Mouse (Mus musculus) T-helper 17 cell (primary cell): ENCODE measurements around the gene Grb14.

Experiments used
- in situ Hi-C, 2 experiments: fragments of 300-600 bp; cut with MboI, MseI; formaldehyde crosslinking; loops; 1 replicate in 1 of 2; 2 replicates in 1 of 2; pipeline ENCODE4 v1.15.1; 2025; ENCODE audit warnings: high pct_unique_total_duplicates in 2 of 2

Grb14 gene

DNA sequence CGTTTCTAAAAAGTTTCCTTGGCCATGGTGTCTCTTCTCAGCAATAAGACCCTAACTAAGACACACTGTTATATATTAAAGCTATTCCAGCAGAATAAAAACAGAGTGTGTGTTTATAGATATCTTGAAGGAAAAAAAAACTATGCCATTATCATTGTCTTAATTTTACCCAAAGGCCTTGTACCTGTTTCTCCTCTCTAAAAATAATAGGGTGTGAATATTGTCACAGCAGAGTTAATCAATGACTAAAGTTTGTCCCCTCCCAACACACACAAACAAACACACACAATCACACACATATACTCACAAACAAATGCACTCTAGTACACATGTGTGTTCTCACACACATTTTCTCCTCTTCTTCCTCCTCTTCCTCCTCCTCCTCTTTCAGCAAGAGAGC, at the start of gene Grb14:
TSS of gene Grb14 (minus strand) at position 101 of the 400 bp plus-strand sequence.
- in situ Hi-C loops: loop anchor here in 1 of 2 experiments (10.0 kb wide), 1 partner anchor 320 kb away; no protein-coding TSS in a partner anchor

DNA sequence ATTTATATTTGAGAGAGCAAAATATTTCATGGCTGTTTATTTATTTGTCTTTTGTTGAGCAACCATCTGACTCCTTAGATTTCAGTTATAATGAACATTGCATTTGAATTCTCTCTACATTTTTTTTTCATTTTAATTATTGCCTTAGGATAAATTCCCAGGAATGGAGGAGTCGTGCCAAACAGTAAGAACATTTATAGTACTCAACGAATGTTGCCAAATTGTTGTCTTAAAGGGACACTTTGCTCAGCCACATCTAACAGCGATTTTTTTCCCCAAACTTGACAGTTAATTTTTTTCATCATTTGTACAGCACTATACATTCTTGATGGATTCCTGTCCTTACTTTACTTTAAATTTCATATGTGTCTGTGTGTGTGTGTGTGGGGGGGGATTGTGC, 47.4 kb upstream of the Grb14 start:
- in situ Hi-C loops: no loop called here

DNA sequence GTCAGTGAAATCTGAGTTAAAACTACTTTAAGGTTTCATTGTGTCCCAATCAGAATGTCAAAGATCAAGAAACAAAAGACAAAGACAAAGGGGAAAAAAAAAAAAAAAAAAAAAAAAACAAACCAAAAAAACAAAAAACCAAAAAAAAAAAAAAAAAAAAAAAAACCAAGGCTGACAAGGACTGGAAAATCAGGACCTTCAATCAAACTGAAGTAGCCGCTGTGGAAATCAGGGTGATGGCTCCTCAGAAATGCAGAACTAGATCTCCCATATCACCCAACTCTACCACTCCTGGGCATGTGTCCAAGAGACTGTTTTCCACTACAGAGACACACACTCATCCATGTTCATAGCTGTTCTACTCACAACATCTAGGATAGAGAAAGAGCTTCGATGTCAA, 29.0 kb upstream of the Grb14 start:
- in situ Hi-C loops: no loop called here

DNA sequence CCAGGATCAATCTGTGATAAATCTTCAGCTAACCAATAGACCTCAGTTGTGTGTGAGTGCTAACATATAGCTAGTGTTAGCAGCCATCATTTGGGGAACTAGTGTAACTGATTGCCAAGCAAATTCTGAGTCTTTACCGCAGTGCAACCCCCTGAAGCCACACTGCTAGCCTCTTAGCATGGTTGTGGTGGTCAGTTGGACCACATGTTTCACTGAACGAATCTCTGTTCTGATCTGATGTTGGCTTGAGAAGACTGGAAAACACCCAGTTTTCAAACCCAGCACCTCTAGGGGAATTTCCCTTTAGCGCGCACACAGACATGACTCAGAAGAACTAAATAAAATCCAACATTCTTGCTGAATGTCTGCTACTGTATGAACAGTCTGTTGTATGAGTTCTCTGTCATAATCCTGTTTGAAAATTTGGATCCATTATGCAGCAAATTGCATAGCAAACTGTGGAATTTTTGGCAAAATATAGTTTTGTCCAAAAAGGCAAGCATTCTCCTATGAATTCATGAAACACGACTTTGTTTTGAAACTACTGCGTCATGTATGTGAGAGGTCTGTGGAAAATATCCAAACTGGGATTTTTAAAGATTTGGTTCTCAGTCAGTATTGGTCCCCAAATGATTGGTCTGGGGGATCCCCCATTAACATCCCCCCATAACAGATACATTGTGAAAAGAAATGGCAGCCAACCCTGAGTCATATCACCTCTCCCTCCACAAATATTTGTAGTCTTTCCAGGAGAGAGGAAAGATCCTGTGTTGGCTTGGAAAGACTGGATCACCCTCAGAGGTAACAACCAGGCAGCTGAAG, 27.6 kb upstream of the Grb14 start:
- in situ Hi-C loops: no loop called here

DNA sequence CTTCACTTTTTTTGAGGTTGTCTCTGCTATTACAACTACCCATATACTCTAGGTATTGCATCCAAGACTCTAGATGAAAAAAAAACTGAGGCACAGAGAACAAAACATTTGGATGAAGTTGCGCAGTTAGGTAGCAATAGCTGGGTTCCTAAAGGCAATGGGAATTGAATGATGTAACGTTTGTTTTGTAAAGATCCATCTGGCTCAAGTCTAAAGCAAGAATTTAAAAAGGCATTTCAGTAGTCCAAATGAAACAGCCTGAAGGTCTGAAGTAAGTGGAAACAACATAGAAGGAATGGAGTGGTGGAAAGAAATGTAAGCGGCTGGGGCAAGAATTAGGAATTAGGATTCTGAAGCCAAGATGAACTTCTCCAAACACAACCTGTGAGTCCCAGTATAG, 26.0 kb upstream of the Grb14 start:
- in situ Hi-C loops: no loop called here

DNA sequence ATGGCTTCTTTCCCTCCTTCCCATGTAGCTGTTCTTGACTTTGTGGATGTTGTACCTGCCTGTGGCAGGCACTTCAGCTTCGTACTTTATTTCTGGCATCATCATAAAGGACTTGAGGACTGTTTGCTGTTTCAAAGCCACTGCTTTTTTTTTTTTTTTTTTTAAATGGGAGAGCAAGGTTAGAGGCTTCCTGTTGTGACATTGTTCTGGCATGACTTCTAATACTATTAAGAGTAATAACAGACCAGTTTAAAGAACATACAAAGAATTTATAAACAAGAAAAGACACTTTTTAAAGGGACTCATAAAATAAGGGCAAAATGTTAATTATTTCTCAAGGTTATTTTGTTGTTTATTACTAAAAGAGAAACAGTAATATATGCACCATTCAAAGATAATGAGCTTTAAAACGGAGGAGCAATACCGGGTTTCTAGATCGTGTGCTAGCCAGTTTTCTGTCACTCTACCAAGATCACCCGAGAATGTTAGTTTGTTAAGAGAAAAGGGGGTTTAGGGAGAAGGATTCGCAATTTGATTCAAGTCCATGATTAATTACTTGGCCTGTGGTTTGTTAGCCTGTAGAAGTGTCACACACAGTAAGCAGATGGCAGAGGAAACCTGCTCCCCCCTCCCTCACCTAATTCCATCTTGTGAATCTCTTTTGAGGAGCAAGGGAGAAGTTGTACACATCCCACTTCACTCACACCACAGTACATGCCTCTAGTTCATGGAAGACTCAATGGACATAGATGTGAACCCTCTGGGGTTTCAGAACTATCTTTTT, 23.6 kb upstream of the Grb14 start:
- in situ Hi-C loops: no loop called here

DNA sequence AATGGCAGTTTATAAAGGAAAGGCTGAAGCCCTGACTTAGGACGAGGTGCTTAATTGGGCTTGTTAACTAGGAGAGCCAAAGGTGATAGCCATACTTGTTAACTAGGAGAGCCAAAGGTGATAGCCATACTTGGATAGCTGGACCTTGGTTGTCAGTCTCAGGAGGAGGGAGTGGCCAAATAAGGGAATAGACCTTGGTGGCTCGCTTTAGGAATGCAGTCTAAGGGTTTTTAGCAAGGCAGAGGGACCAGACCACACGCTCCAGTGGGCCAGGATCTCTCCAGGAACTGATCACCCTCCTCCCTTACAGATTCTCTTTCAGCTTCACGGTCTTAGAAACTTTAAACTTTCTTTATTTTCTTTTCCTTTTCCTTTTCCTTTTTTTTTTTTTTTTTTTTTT, 13.4 kb upstream of the Grb14 start:
- in situ Hi-C loops: no loop called here

DNA sequence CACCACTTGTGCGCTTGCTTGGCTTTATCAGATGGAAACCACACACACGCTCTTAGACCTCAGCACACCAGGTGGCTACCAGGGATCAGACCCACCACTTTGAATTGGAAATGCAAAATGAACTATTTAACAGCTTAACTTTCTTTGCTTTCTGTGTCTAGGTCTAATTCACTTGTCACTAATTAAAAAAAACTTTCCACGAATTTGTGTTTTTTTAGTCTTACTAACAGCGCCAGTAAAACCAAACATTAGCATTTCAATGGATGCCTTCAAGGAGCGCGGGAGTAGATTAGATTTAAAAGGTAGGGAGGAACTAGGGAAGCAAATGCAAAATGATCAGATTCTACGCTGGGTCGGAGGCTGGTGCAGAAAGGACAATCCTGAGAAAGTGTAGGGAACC, 12.8 kb upstream of the Grb14 start:
- in situ Hi-C loops: no loop called here

DNA sequence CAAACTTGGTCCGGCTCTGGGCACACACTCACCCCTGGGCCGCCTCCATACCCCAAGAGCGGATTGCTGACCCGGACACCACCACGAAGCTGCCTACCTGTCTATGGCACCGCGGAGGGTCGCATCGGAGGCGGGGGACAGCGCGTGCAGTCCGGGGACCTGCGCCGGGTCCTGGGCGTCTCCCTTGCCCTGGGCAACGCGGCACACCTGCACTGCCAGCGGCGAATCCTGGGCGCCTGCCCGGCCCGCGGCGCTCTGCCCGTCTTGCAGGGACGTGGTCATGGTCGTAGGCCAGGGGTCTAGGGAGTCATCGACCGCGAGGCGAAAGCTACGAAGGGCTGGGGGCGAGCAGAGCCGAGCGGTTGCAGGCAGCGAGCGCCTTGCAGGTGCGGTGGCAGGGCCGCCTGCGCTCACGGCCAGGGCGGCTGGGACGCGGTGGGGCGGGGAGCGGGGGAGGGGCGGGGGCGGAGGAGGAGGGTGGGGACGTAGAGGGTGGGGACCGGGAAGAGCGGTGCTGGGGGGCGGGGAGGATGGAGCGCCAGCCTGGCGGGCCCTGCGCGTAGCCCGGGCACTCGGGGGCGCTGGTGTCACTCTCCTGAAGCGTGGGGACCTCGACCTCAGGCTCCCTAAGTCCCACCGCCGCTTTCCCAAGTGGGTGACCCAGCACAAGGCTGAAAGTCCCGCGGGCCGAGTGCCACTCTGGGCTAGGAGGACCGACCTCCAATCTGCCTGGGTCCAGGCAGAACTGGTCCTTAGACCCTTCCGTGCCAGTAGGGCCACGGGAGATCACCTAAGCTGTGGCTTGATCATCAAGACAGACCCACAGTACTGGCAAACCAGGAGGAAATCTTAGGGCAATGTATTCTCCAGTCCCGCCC, 2.2 kb downstream of the Grb14 start:
- in situ Hi-C loops: loop anchor here in 1 of 2 experiments (10.0 kb wide), 1 partner anchor 322 kb away; no protein-coding TSS in a partner anchor

DNA sequence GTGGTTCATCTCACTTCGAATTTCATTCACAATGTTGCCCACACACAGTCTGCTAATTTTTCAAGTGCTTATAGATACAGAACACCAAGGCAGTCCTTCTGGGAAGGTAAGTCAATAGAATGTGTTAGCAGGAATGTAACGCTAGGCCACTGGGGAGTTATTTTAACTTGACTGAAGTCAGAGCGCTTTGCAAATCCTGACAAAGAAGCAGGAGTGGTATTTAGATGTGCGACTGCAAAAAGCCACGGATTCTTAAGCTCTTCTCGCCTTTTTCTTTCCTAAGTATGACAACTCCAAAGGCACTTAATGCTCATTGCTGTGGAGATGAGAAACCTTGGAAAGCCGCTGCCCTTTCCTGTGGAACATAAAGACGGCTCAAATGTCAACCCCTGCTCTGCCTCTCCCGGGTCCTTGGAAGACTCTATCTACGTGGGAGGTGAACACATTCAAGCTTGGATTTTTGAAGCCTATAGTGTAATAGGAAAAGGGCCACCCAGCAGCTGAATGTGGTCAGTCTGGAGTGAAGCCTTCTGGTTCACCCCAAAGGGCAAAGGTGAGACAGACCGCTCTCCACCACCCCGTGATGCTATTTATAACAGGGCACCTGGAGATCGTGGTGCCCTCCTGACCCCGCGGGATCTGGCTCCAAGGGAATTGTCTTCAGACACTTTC, 3.0 kb downstream of the Grb14 start:
- in situ Hi-C loops: loop anchor here in 1 of 2 experiments (10.0 kb wide), 1 partner anchor 323 kb away; no protein-coding TSS in a partner anchor

DNA sequence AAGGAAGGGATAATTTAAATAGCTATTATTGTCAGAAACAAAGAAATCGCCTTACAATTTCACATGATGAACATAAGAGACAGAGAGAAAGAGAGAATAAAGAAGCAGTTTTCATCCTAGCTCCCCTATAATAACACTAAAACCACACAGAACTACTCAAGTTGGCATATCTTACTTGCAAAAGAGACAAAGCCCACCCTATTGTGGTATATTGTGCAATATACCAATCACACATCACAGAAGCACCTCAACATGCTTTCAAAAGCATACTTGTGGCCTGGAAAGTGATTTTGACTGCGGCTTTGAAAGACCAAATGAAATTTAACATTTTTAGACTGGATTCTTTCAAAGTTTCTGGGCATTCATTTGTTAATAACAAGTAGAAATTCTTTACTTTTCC, 7.4 kb downstream of the Grb14 start:
- in situ Hi-C loops: no loop called here

DNA sequence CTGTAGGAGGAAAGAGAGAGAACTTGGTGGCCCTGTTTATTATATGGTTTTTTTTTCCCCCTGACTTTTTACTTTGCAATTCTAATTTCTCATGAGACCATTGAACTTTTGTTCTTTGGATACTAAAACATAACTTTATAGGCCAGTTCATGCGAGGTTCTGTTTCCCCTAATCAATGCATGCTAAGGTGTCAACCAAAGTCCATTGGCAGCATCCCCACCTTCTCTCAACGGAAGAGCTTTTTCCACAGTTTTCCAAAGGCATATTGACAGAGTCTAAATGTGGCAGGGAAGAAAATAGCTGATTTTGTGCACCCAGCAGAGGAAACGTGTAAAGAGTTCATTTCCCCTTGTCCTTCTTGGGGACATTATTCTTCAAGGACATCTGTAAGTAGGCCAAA, 10.2 kb downstream of the Grb14 start:
- in situ Hi-C loops: no loop called here

DNA sequence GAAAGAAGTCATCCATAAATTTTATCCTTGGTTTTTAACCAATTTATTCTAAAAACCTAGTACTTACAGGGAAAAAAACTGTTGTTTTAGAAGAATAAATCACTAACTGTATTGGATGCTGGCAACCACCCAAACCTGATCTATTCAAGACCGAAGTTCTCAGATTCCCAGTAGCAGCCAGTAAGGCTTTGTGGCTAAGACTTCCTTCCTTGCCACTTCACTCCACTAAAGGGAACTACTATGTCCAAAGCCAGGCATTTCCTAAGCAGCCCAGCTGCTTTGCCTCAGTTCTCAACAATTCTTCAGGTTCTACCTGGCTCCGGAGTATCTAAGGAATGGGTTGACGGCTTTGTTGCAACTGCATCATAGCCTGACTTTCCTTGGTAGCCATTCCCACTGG, 14.7 kb downstream of the Grb14 start:
- in situ Hi-C loops: no loop called here

DNA sequence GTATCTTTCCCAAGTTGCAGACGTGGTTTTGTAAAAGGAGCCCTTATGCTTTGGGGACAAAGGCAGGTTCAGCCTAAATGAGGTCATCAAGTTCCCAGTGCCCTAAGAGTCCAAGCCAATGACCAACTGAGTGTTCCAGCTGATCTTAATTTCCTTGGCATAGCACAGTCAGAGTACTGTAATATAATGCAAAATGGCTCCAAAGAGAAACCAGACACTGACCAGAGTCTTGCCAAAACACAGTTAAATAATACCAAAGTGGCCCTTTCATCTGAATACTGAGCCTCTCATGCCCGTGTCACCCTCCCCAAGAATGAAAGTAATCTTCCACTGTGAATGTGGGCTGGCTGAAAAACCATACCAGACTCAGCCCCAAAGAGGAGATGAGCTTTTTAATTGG, 17.4 kb downstream of the Grb14 start:
- in situ Hi-C loops: no loop called here

DNA sequence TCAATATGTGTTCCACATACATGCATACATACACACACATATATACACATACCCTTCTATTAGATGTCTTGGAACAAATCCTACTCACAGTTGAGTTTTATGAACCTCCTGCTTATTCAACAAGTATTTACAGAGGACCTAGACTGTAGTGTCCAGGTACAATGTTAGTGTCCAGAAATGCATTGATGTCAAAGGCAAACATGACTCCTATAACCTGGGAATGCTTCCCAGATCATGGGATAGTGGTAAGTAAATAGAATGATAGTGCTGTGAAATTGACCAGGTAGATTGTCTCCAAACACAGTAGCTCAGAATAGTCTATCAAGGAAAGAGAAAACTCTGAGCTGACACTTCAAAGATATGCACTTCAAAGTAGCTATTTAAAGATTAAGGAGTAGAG, 19.7 kb downstream of the Grb14 start:
- in situ Hi-C loops: no loop called here

DNA sequence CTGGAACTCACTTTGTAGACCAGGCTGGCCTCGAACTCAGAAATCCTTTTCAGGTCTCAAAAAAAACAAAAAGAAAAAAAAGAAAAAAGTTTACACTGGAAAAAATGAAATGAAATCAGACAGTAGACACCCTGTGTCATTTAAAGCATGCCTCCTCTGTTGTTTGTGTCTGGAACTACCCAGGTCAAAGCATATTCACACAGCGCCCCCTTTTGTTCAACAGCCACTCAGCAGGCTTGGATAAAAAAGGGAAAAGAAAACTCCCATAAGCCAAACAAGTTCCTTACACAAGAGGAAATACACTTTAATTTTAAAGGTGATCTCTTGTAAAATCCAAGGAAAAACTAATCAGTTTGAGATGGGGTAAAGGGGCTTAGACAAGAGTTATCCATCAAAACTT, 21.4 kb downstream of the Grb14 start:
- in situ Hi-C loops: no loop called here

DNA sequence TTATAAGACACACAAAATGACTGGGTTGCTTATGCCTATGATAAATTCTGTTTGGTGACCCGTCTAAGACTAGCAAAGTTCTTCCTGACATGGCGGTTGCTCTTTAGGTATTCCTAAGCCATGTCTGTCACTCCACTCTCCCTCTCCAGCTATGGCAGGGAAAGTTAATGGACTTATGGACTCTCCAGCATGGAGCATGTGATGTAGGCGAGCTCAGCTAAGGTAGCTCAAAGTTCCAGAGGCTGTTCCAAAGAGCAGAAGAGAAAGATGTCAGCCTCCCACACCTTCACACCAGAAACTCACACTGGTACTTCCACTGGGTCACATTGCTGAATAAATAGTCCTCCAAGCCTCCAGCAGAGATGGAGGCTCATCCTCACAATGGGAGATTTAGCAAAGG, 22.2 kb downstream of the Grb14 start:
- in situ Hi-C loops: no loop called here

DNA sequence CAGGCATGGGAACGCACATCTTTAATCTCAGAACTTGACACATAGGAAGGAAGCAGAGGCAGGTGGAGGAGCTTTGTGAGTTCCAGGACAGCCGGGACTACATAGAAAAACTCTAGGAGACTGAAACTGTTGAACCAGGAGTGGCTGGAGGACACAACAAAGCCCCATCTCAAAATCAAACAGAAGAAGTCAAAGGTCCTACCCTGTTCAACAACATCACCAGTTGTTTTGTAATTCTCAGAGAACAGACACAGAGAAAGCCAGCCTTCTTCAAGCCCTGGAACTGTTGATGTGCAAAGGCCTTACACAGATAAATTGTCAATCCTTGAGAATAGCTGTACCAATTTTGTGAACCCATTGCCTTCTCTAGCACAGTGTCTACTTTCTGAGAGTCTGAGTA, 29.7 kb downstream of the Grb14 start:
- in situ Hi-C loops: no loop called here

DNA sequence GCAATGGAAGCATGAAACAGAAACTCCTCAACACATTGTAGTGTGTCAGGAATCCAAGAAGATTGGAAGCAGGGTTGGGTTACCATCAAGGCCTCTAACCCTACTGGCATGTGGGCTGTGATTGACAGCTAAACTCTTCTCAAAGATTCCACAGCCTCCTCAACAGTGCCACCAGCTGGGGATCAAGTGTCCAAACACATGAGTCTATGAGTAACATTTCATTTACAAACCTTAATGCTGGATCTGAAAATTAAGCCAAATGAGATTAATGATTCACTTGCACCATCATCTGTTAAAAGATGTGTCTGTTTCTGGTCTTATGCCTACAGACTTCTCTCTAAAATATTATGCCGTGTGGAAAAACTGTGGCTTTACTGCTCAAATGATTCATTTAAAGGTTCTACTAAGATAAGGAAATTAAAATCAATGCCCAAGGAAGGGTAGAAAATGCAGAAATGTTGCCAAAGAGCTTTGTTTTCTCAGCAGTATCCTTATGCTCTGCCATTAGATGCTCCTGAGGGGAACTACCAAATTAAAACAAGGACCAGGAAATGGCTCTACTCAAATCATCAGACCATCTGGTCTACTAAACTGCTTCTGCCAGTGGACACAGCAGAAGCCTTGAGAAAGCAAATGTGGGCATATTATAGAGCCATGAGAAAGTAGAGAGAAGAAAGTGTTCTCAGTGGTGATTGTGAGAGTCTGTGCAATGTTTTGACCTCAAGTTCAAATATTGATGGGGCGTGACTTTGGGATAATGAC, 35.2 kb downstream of the Grb14 start:
- in situ Hi-C loops: no loop called here

DNA sequence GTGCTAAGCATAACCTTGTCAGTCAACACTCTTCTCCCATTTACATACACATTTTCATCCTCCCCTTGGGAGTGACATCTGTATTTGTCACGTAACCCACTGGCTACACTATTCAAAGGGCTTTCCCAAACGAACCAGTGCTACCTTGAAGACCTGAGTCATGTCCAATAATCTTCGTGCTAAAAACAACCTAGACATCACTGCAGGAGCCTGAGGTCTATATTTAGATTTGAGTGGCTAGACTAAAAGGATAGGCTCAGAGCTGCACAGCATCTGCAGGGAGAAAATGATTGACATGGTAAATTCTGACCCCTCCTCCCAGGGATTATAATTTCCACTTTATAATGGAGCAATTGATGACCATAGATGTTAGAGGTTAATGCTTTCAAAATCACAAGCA, 37.0 kb downstream of the Grb14 start:
- in situ Hi-C loops: no loop called here

DNA sequence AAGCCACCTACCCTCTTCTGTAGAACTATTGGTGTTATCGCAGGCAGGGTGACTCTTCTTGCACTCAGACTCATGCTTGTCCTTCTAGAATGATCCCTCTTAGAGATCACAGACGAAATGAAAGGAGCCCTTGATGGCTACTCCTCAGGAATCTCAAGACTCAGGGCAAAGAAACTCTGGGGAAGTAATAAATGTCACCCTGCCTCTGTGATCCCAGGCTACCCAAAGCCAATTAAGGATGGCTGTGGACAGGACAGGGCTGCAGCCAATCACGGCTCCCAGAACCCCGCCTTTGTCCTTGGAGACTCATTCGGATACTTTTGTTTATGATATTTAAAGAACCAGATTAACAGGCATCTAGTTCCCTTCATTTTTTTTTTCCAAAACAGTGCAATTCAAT, 49.2 kb downstream of the Grb14 start:
- in situ Hi-C loops: no loop called here
